Mouse (Mus musculus) C2C12 (cell line): ENCODE results near the gene Hs3st4. TPM values are rescaled to one million over a fixed set of nuclear protein-coding genes. Genes with fewer than 3 reads are reported as not detected.

ENCODE experiments used
- H3K27me3 ChIP-seq: one replicate; pipeline ENCODE4 v1.6.1; 2011; ENCODE audit not compliant: control insufficient read depth, insufficient read depth, insufficient read length
- H3K36me3 ChIP-seq: one replicate; pipeline ENCODE4 v1.6.1; 2011; ENCODE audit not compliant: control insufficient read depth, insufficient read depth
- H3K4me3 ChIP-seq: one replicate; pipeline ENCODE4 v1.5.1; 2011; ENCODE audit warnings: mild to moderate bottlenecking, control low read depth; ENCODE audit not compliant: poor library complexity, insufficient read depth, severe bottlenecking
- H3K79me2 ChIP-seq: one replicate; pipeline ENCODE4 v1.6.1; 2011; ENCODE audit not compliant: control insufficient read depth, insufficient read depth
- H3K79me3 ChIP-seq: one replicate; pipeline ENCODE4 v1.6.1; 2011; ENCODE audit warnings: low read depth, control low read depth
- H3ac ChIP-seq: one replicate; pipeline ENCODE3; 2011; ENCODE audit warnings: low read depth; ENCODE audit not compliant: control insufficient read depth, insufficient read length
- CEBPB ChIP-seq: IDR thresholded peaks from one replicate; pipeline ENCODE4 v1.6.1; 2011; ENCODE audit warnings: low read depth, mild to moderate bottlenecking, control low read depth, moderate library complexity
- CTCF ChIP-seq: IDR thresholded peaks from one replicate; pipeline ENCODE4 v1.5.1; 2011; ENCODE audit not compliant: control insufficient read depth, insufficient read depth, insufficient read length
- FOSL1 ChIP-seq: IDR thresholded peaks from one replicate; pipeline ENCODE4 v1.8.0; 2011; ENCODE audit warnings: mild to moderate bottlenecking, low read length; ENCODE audit not compliant: poor library complexity, insufficient read depth, severe bottlenecking
- MAX ChIP-seq: IDR thresholded peaks from one replicate; pipeline ENCODE4 v1.6.1; 2011; ENCODE audit warnings: mild to moderate bottlenecking, control low read depth
- MYOD1 ChIP-seq: IDR thresholded peaks from one replicate; pipeline ENCODE4 v1.6.1; 2011; ENCODE audit warnings: low read depth; ENCODE audit not compliant: control insufficient read depth, insufficient read length
- MYOG ChIP-seq: IDR thresholded peaks from one replicate; pipeline ENCODE4 v1.6.1; 2011; ENCODE audit not compliant: control insufficient read depth, insufficient read length; ENCODE audit errors: extremely low read depth
- USF1 ChIP-seq: IDR thresholded peaks from one replicate; pipeline ENCODE4 v1.6.1; 2011; ENCODE audit warnings: low read depth, mild to moderate bottlenecking, control low read depth, moderate library complexity
- polyA plus RNA-seq: library from polyadenylated mRNA; unstranded; fragments of >200 nt; fragmentation: generic; extraction: Trizol; gene quantifications from one replicate; pipeline ENCODE4 v1.2.1, GENCODE M21; 2012; ENCODE audit warnings: missing spikeins

Hs3st4 gene
- polyA plus RNA-seq, 1 experiment, result not detected

GRCm38 (mm10) chr7:124048971-124049370, 66.3 kb downstream of the Hs3st4 start:
- no peak overlapping the region for H3ac ChIP-seq
- H3K36me3 ChIP-seq, result no peaks in the 10 kb centered on the region
- no peaks in the 10 kb centered on the region for H3K79me3 ChIP-seq
- H3K27me3 ChIP-seq, result no peaks in the 10 kb centered on the region
- no peaks in the 10 kb centered on the region for H3K79me2 ChIP-seq
- no peak for TF ChIP-seq MYOD1
- no peak for TF ChIP-seq CTCF
- no peak for TF ChIP-seq MAX
- no peak for TF ChIP-seq CEBPB
- TF ChIP-seq MYOG, result no peak
- TF ChIP-seq USF1, result no peak
- TF ChIP-seq FOSL1, result no peak
- H3K4me3 ChIP-seq, result no peak overlapping the region

GRCm38 (mm10) chr7:124050421-124050820, 67.8 kb downstream of the Hs3st4 start:
- TF ChIP-seq MYOD1 (no peak), MYOG (no peak), USF1 (no peak), CTCF (no peak), FOSL1 (no peak)
- Histone ChIP-seq H3K79me3 (no peaks in the 10 kb centered on the region), H3K4me3 (no peak overlapping the region), H3K27me3 (no peaks in the 10 kb centered on the region), H3ac (no peak overlapping the region), H3K79me2 (no peaks in the 10 kb centered on the region), H3K36me3 (no peaks in the 10 kb centered on the region)

- no peaks in the 10 kb centered on the region for H3K36me3 ChIP-seq
- no peak for TF ChIP-seq MYOD1
- TF ChIP-seq CTCF, result no peak
- TF ChIP-seq MAX, result no peak
- no peak for TF ChIP-seq FOSL1
- no peak for TF ChIP-seq USF1
- TF ChIP-seq CEBPB, result no peak
- no peak overlapping the region for H3ac ChIP-seq
- H3K4me3 ChIP-seq, result no peak overlapping the region
- H3K79me3 ChIP-seq, result no peaks in the 10 kb centered on the region
- no peaks in the 10 kb centered on the region for H3K27me3 ChIP-seq
- no peaks in the 10 kb centered on the region for H3K79me2 ChIP-seq
Observed at GRCm38 (mm10) chr7:124083741-124084140, 101.1 kb downstream of the Hs3st4 start.

- Histone ChIP-seq H3ac (no peak overlapping the region), H3K4me3 (no peak overlapping the region), H3K79me3 (no peaks in the 10 kb centered on the region), H3K79me2 (no peaks in the 10 kb centered on the region), H3K27me3 (no peaks in the 10 kb centered on the region), H3K36me3 (no peaks in the 10 kb centered on the region)
- TF ChIP-seq MYOG (no peak), CTCF (no peak), FOSL1 (no peak), MAX (no peak), MYOD1 (no peak), USF1 (no peak), CEBPB (no peak)
Observed at GRCm38 (mm10) chr7:124129019-124129418, 146.3 kb downstream of the Hs3st4 start.

- H3ac ChIP-seq, result no peak overlapping the region
- no peaks in the 10 kb centered on the region for H3K79me2 ChIP-seq
- no peaks in the 10 kb centered on the region for H3K27me3 ChIP-seq
- H3K79me3 ChIP-seq, result no peaks in the 10 kb centered on the region
- no peak overlapping the region for H3K4me3 ChIP-seq
- no peak for TF ChIP-seq CTCF
- TF ChIP-seq FOSL1, result no peak
- TF ChIP-seq MYOG, result no peak
- no peak for TF ChIP-seq MYOD1
- no peak for TF ChIP-seq CEBPB
- no peak for TF ChIP-seq MAX
- TF ChIP-seq USF1, result no peak
- H3K36me3 ChIP-seq, result no peaks in the 10 kb centered on the region
Observed at GRCm38 (mm10) chr7:124131312-124131711, 148.6 kb downstream of the Hs3st4 start.

- no peaks in the 10 kb centered on the region for H3K79me3 ChIP-seq
Observed at GRCm38 (mm10) chr7:124136133-124136532, 153.5 kb downstream of the Hs3st4 start.

More at GRCm38 (mm10) chr7:124136133-124136532, 153.5 kb downstream of the Hs3st4 start:
- no peak for TF ChIP-seq CEBPB
- no peak for TF ChIP-seq FOSL1
- no peak for TF ChIP-seq CTCF
- H3K4me3 ChIP-seq, result no peak overlapping the region
- H3ac ChIP-seq, result no peak overlapping the region
- no peaks in the 10 kb centered on the region for H3K79me2 ChIP-seq
- H3K36me3 ChIP-seq, result no peaks in the 10 kb centered on the region
- H3K27me3 ChIP-seq, result no peaks in the 10 kb centered on the region
